Mouse (Mus musculus): ENCODE data around the gene Myo3b. TPM values are rescaled to one million over a fixed set of nuclear protein-coding genes. Genes with fewer than 3 reads are reported as not detected.

Myo3b gene
- polyA plus RNA-seq, 1 experiment = 0.14 TPM

DNA sequence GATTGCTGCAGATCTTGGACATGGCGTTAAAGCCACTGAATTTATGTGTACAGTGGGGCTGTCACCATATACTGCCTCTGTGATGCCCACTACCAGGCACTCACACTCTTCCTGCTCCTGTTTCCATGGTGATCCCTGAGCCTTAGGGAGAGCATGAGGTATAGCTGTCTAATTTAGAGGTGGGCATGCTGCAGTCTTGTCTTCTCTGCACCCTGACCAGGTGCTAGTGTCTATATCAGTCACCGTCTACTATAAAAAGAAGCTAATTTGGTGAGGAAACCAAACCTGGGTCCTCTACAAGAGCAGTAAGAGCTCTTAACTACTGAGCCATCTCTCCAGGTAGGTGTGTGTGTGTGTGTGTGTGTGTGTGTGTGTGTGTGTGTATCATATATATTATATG lies 32.4 kb upstream of the Myo3b start:
- Histone ChIP-seq H3K36me3 (ENCODE audit: control insufficient read depth, insufficient read depth, low read length) (no peaks in the 10 kb centered on the region), H3K4me1 (ENCODE audit: control insufficient read depth, insufficient read depth, low read length) (no peaks in the 10 kb centered on the region), H3K4me3 (ENCODE audit: control insufficient read depth, low read depth, low read length) (no peak overlapping the region), H3K27me3 (ENCODE audit: control insufficient read depth, insufficient read depth, low read length) (no peaks in the 10 kb centered on the region), H3K27ac (ENCODE audit: control insufficient read depth, insufficient read depth, low read depth, low read length) (no peak overlapping the region)
- TF ChIP-seq POLR2A (IDR thresholded peaks at IDR 0.05; ENCODE audit: control insufficient read depth, low read depth, low read length) = no peak
- no peak for TF ChIP-seq CTCF (IDR thresholded peaks at IDR 0.05; ENCODE audit: control insufficient read depth, insufficient read depth, insufficient replicate concordance, low read depth, low read length)

DNA sequence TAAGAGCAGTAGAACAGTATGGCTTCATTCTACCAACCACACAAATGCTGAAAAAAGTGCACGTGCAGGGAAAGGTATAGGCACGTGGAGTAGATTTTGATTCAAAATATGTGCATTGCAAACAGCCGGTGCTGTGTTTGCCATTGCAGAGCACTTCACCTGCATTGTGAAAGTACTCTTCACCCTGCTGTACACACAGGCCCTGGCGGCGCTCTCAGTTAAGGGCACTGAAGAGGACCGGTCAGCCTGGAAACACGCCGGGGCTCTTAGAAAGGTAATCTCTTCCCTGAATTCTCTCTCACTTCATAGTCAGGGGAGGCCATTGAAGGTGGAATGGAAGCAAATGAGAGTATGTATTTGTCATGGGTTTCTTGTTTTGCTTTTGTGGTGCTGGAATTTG lies 26.0 kb upstream of the Myo3b start:
- no peak overlapping the region for H3K27ac ChIP-seq (ENCODE audit: control insufficient read depth, insufficient read depth, low read depth, low read length)
- H3K36me3 ChIP-seq (ENCODE audit: control insufficient read depth, insufficient read depth, low read length) = 0 out of 2 replicates have a peak, but pooled peaks cover 1% of the 10 kb centered on the region
- no peaks in the 10 kb centered on the region for H3K4me1 ChIP-seq (ENCODE audit: control insufficient read depth, insufficient read depth, low read length)
- TF ChIP-seq CTCF (IDR thresholded peaks at IDR 0.05; ENCODE audit: control insufficient read depth, insufficient read depth, insufficient replicate concordance, low read depth, low read length) = no peak
- TF ChIP-seq POLR2A (IDR thresholded peaks at IDR 0.05; ENCODE audit: control insufficient read depth, low read depth, low read length) = no peak
- H3K4me3 ChIP-seq (ENCODE audit: control insufficient read depth, low read depth, low read length) = peak overlapping the region; percentile 74
- H3K27me3 ChIP-seq (ENCODE audit: control insufficient read depth, insufficient read depth, low read length) = no peaks in the 10 kb centered on the region

DNA sequence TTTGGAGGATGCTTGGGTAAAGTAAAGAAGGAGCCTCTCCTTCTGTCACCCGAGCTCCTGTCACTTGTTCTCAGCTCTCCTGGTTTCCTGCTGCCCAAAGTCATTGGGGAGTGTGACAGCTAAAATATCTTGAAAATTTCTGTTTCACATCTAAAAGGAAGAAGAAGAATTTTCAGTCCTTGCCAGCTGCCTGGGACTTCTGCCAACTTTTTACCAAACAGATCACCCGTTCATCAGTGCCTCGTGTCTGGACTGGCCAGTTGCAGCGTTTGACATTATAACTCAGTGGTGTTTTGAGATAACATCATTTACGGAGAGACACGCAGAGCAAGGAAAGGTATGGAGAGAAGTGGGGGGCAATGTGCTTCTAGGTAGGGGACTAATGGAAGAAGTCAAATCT lies 20.7 kb upstream of the Myo3b start:
- Histone ChIP-seq H3K36me3 (ENCODE audit: control insufficient read depth, insufficient read depth, low read length) (peaks cover 1% of the 10 kb centered on the region; the same call in 1 of the 2 replicates), H3K4me1 (ENCODE audit: control insufficient read depth, insufficient read depth, low read length) (no peaks in the 10 kb centered on the region), H3K27ac (ENCODE audit: control insufficient read depth, insufficient read depth, low read depth, low read length) (no peak overlapping the region), H3K27me3 (ENCODE audit: control insufficient read depth, insufficient read depth, low read length) (no peaks in the 10 kb centered on the region), H3K4me3 (ENCODE audit: control insufficient read depth, low read depth, low read length) (no peak overlapping the region)
- no peak for TF ChIP-seq CTCF (IDR thresholded peaks at IDR 0.05; ENCODE audit: control insufficient read depth, insufficient read depth, insufficient replicate concordance, low read depth, low read length)
- TF ChIP-seq POLR2A (IDR thresholded peaks at IDR 0.05; ENCODE audit: control insufficient read depth, low read depth, low read length) = no peak

DNA sequence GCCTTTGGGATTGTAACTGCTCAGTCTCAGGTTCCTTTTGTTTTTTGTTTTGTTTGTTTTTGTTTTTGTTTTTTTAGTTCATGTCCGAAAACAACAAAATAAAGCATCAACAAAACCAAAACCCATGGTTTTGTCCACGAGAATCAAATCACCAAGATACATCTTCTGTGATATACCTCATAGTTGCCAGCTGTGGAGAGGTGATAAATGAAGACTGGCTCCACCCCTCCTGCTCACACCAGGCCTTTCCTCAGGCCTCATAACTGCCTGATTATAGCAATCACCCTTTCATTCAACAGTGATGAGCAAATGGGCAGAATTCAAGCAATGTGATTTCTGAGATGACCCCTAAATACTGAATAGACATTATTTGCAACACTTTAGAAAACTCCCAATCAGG lies 14.5 kb upstream of the Myo3b start:
- H3K27ac ChIP-seq (ENCODE audit: control insufficient read depth, insufficient read depth, low read depth, low read length) = no peak overlapping the region
- H3K4me1 ChIP-seq (ENCODE audit: control insufficient read depth, insufficient read depth, low read length) = no peaks in the 10 kb centered on the region
- H3K27me3 ChIP-seq (ENCODE audit: control insufficient read depth, insufficient read depth, low read length) = no peaks in the 10 kb centered on the region
- TF ChIP-seq POLR2A (IDR thresholded peaks at IDR 0.05; ENCODE audit: control insufficient read depth, low read depth, low read length) (no peak), CTCF (IDR thresholded peaks at IDR 0.05; ENCODE audit: control insufficient read depth, insufficient read depth, insufficient replicate concordance, low read depth, low read length) (no peak)
- H3K36me3 ChIP-seq (ENCODE audit: control insufficient read depth, insufficient read depth, low read length) = no peaks in the 10 kb centered on the region; the same call in 1 of the 2 replicates
- H3K4me3 ChIP-seq (ENCODE audit: control insufficient read depth, low read depth, low read length) = no peak overlapping the region

DNA sequence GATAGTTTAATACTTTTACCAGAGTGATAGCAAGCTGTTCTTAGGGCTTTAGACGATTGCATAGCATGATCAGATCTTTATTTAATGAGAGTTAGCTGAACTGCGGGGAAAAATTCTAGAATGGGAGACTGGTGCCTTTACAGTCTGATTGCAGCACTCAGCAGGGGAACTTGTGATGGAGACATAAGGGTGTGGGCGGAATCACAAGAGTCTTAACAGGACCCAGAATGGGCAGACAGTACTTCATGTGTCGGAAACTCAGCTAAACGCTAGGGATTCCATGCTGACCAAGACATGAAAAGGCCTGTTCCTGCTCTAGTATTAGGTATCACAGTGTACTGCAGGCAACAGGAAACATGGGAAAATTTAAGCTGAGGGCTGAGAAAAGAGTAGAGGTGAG lies 13.2 kb upstream of the Myo3b start:
- Histone ChIP-seq H3K4me3 (ENCODE audit: control insufficient read depth, low read depth, low read length) (no peak overlapping the region), H3K27me3 (ENCODE audit: control insufficient read depth, insufficient read depth, low read length) (no peaks in the 10 kb centered on the region), H3K36me3 (ENCODE audit: control insufficient read depth, insufficient read depth, low read length) (no peaks in the 10 kb centered on the region; the same call in 1 of the 2 replicates), H3K27ac (ENCODE audit: control insufficient read depth, insufficient read depth, low read depth, low read length) (no peak overlapping the region), H3K4me1 (ENCODE audit: control insufficient read depth, insufficient read depth, low read length) (peaks cover 2% of the 10 kb centered on the region; the same call in 1 of the 2 replicates)
- no peak for TF ChIP-seq CTCF (IDR thresholded peaks at IDR 0.05; ENCODE audit: control insufficient read depth, insufficient read depth, insufficient replicate concordance, low read depth, low read length)
- TF ChIP-seq POLR2A (IDR thresholded peaks at IDR 0.05; ENCODE audit: control insufficient read depth, low read depth, low read length) = no peak

DNA sequence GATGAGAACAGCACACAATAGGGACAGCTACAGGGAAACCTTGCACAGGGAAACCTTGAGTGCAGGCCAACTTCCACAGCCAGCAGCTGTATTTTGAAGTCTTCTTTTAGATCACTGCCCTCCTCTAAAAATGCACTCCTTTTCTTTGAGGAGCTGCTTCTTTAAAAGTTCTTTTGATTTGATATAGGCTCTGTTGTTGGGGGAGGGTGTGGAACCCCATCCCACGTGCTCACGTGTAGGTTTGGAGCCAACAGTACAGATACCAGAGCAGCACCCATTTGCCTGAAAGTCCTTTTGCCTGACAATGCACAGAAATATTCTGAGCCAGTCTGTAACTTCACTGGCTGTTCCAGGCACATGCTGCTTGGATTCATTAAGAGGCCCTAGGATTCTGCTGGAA lies 7.5 kb upstream of the Myo3b start:
- Histone ChIP-seq H3K4me1 (ENCODE audit: control insufficient read depth, insufficient read depth, low read length) (peaks cover 2% of the 10 kb centered on the region; the same call in 1 of the 2 replicates), H3K36me3 (ENCODE audit: control insufficient read depth, insufficient read depth, low read length) (no peaks in the 10 kb centered on the region), H3K27ac (ENCODE audit: control insufficient read depth, insufficient read depth, low read depth, low read length) (no peak overlapping the region), H3K27me3 (ENCODE audit: control insufficient read depth, insufficient read depth, low read length) (no peaks in the 10 kb centered on the region), H3K4me3 (ENCODE audit: control insufficient read depth, low read depth, low read length) (no peak overlapping the region)
- TF ChIP-seq POLR2A (IDR thresholded peaks at IDR 0.05; ENCODE audit: control insufficient read depth, low read depth, low read length) (no peak), CTCF (IDR thresholded peaks at IDR 0.05; ENCODE audit: control insufficient read depth, insufficient read depth, insufficient replicate concordance, low read depth, low read length) (no peak)

DNA sequence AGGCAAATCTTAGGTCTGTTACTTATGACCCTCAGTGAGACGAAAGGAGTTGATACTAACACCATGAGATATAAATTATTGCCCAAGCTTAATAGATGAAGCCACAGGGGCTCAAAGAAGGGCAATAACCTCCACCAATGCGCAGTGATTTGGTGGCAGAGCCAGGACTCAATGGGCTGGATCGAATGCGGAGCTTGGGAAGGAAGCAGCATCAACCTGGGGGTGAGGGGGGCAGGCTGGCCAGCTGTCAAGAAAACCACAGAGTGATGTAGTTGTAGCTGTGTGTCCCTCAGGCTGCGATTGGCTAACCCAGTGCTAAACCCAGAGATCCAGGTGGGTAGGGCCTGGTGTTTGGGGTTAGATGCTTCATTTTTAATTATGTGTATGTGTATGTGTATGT lies 4.0 kb upstream of the Myo3b start:
- TF ChIP-seq CTCF (IDR thresholded peaks at IDR 0.05; ENCODE audit: control insufficient read depth, insufficient read depth, insufficient replicate concordance, low read depth, low read length) (no peak), POLR2A (IDR thresholded peaks at IDR 0.05; ENCODE audit: control insufficient read depth, low read depth, low read length) (no peak)
- Histone ChIP-seq H3K36me3 (ENCODE audit: control insufficient read depth, insufficient read depth, low read length) (no peaks in the 10 kb centered on the region), H3K4me1 (ENCODE audit: control insufficient read depth, insufficient read depth, low read length) (peaks cover 6% of the 10 kb centered on the region), H3K27me3 (ENCODE audit: control insufficient read depth, insufficient read depth, low read length) (no peaks in the 10 kb centered on the region), H3K27ac (ENCODE audit: control insufficient read depth, insufficient read depth, low read depth, low read length) (no peak overlapping the region), H3K4me3 (ENCODE audit: control insufficient read depth, low read depth, low read length) (no peak overlapping the region)

DNA sequence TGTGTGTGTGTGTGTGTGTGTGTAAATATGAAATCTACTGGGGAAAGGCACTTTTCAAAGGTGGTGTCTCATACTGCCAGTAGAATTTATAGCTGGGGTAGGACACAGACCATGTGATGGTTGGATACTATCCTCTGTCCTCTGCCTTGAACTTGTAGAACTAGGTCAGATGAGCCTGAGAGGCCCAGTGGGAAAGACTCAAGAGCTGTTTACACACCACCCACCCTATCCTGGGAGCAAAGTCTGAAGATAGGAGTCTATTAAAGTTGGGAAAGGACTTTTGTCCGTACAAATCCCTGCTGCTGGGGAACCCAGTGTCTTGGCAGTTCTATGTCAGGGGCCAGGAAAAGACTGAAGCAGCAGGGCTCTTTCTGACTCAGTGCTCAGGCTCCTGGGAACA lies 3.6 kb upstream of the Myo3b start:
- Histone ChIP-seq H3K36me3 (ENCODE audit: control insufficient read depth, insufficient read depth, low read length) (no peaks in the 10 kb centered on the region), H3K4me3 (ENCODE audit: control insufficient read depth, low read depth, low read length) (no peak overlapping the region), H3K27ac (ENCODE audit: control insufficient read depth, insufficient read depth, low read depth, low read length) (no peak overlapping the region), H3K4me1 (ENCODE audit: control insufficient read depth, insufficient read depth, low read length) (peaks cover 6% of the 10 kb centered on the region), H3K27me3 (ENCODE audit: control insufficient read depth, insufficient read depth, low read length) (no peaks in the 10 kb centered on the region)
- TF ChIP-seq CTCF (IDR thresholded peaks at IDR 0.05; ENCODE audit: control insufficient read depth, insufficient read depth, insufficient replicate concordance, low read depth, low read length) = no peak
- no peak for TF ChIP-seq POLR2A (IDR thresholded peaks at IDR 0.05; ENCODE audit: control insufficient read depth, low read depth, low read length)
